8 mouse cellular contexts compared by ENCODE assay signal in genomic region chr12:55446746-55447395, GRCm38 (mm10). TPM values are rescaled to one million over a fixed set of nuclear protein-coding genes. Genes with fewer than 3 reads are reported as not detected.
DNase-seq lines count a peak whose midpoint lies in the region; ATAC-seq and TF ChIP-seq lines count a peak whose summit lies in the region.

No protein-coding gene starts in this region.

- no peaks in the 10 kb centered on the region for H3K36me3 ChIP-seq in forebrain, embryonic 15.5 days
- no peaks in the 10 kb centered on the region for H3K36me3 ChIP-seq in liver, embryonic 16.5 days (ENCODE audit: control insufficient read depth, insufficient read depth)
- no peaks in the 10 kb centered on the region for H3K36me3 ChIP-seq in neural tube, embryonic 12.5 days
- no peaks in the 10 kb centered on the region for H3K36me3 ChIP-seq in stomach, postnatal 0 days (ENCODE audit: control insufficient read depth, insufficient read depth, low read length)

- no peak for TF ChIP-seq CTCF in stomach, postnatal 0 days (IDR thresholded peaks at IDR 0.05; ENCODE audit: low read depth)

- 0 out of 2 replicates have a peak overlapping the region, but pooled peaks have one; percentile 17 for H3K9ac ChIP-seq in forebrain, embryonic 15.5 days (replicated peaks)
- no peak overlapping the region for H3K9ac ChIP-seq in liver, embryonic 16.5 days (ENCODE audit: low read depth, low read length)
- H3K9ac ChIP-seq in neural tube, embryonic 12.5 days = no peak overlapping the region
- 0 out of 2 replicates have a peak overlapping the region, but pooled peaks have one; percentile 28 for H3K9ac ChIP-seq in stomach, postnatal 0 days (ENCODE audit: low read length)

- no peak overlapping the region for H3K4me3 ChIP-seq in forebrain, embryonic 15.5 days
- H3K4me3 ChIP-seq in liver, embryonic 16.5 days (ENCODE audit: low read depth, low read length) = no peak overlapping the region
- no peak overlapping the region for H3K4me3 ChIP-seq in neural tube, embryonic 12.5 days
- H3K4me3 ChIP-seq in stomach, postnatal 0 days (ENCODE audit: low read depth, low read length) = no peak overlapping the region

- DNase-seq in CD4-positive helper T cell, adult 2 months (ENCODE audit: low read depth, low spot score) = peak; percentile 82
- DNase-seq in heart, postnatal 14 days = peak; percentile 77 to 83
- peak; percentile 89 for DNase-seq in layer of hippocampus, adult 11-12 months (ENCODE audit: low spot score)
- DNase-seq in stomach, postnatal 0 days (ENCODE audit: low spot score) = peak; percentile 56

- peak overlapping the region; percentile 16; the same call in 1 of the 2 replicates for H3K4me2 ChIP-seq in forebrain, embryonic 15.5 days (replicated peaks)
- H3K4me2 ChIP-seq in liver, embryonic 16.5 days (ENCODE audit: low read depth, low read length) = 0 out of 2 replicates have a peak overlapping the region, but pooled peaks have one; percentile 11
- no peak overlapping the region for H3K4me2 ChIP-seq in neural tube, embryonic 12.5 days (replicated peaks)
- H3K4me2 ChIP-seq in stomach, postnatal 0 days (replicated peaks; ENCODE audit: low read depth) = no peak overlapping the region

- no peak for TF ChIP-seq EP300 in stomach, postnatal 0 days (optimal IDR thresholded peaks at IDR 0.05)

- H3K27ac ChIP-seq in forebrain, embryonic 15.5 days (replicated peaks) = peak overlapping the region; percentile 86
- peak overlapping the region; percentile 62 for H3K27ac ChIP-seq in liver, embryonic 16.5 days (ENCODE audit: low read length)
- H3K27ac ChIP-seq in neural tube, embryonic 12.5 days = 0 out of 2 replicates have a peak overlapping the region, but pooled peaks have one; percentile 18
- peak overlapping the region; percentile 82 for H3K27ac ChIP-seq in stomach, postnatal 0 days (replicated peaks)

- H3K9me3 ChIP-seq in forebrain, embryonic 15.5 days = no peaks in the 10 kb centered on the region
- H3K9me3 ChIP-seq in liver, embryonic 16.5 days (replicated peaks; ENCODE audit: control insufficient read depth, low read length) = no peaks in the 10 kb centered on the region
- H3K9me3 ChIP-seq in neural tube, embryonic 12.5 days = no peaks in the 10 kb centered on the region
- H3K9me3 ChIP-seq in stomach, postnatal 0 days (ENCODE audit: control insufficient read depth, low read length) = no peaks in the 10 kb centered on the region

- WGBS in forebrain, embryonic 15.5 days = 16% methylated on average over 13 of the region's 13 CpGs
- 25% methylated on average over 13 of the region's 13 CpGs for WGBS in liver, embryonic 16.5 days (ENCODE audit: insufficient replicate concordance)
- 35% methylated on average over 13 of the region's 13 CpGs for WGBS in neural tube, embryonic 12.5 days
- 23% methylated on average over 13 of the region's 13 CpGs for WGBS in stomach, postnatal 0 days

- ATAC-seq in cerebellum, adult (ENCODE audit: insufficient number of reproducible peaks, low FRiP score, low TSS enrichment) = peak; percentile 96
- peak; percentile 94 for ATAC-seq in forebrain, embryonic 15.5 days (replicated peaks)
- ATAC-seq in liver, embryonic 16.5 days (ENCODE audit: low read depth) = peak; percentile 53
- ATAC-seq in neural tube, embryonic 12.5 days (ENCODE audit: low FRiP score, low read depth) = peak; percentile 88
- peak; percentile 75 for ATAC-seq in stomach, postnatal 0 days (ENCODE audit: low FRiP score, low TSS enrichment)

- no peaks in the 10 kb centered on the region for H3K27me3 ChIP-seq in forebrain, embryonic 15.5 days
- no peaks in the 10 kb centered on the region for H3K27me3 ChIP-seq in liver, embryonic 16.5 days (ENCODE audit: control insufficient read depth, insufficient read depth, low read depth, low read length)
- H3K27me3 ChIP-seq in neural tube, embryonic 12.5 days (replicated peaks) = no peaks in the 10 kb centered on the region
- H3K27me3 ChIP-seq in stomach, postnatal 0 days (ENCODE audit: control insufficient read depth, insufficient read depth, low read length) = no peaks in the 10 kb centered on the region

- intact Hi-C loops in heart, postnatal 14 days (cut with DNase I) = loop anchor here (1.0 kb wide), 1 partner anchor 45 kb away; the partner anchor contains the start of gene Nfkbia

- H3K4me1 ChIP-seq in forebrain, embryonic 15.5 days = peaks cover 25% of the 10 kb centered on the region
- peaks cover 5% of the 10 kb centered on the region for H3K4me1 ChIP-seq in liver, embryonic 16.5 days (ENCODE audit: control insufficient read depth, low read depth, low read length)
- peaks cover 16% of the 10 kb centered on the region for H3K4me1 ChIP-seq in neural tube, embryonic 12.5 days
- peaks cover 17% of the 10 kb centered on the region; the same call in 1 of the 2 replicates for H3K4me1 ChIP-seq in stomach, postnatal 0 days (replicated peaks; ENCODE audit: control insufficient read depth, insufficient read depth)

RNA-seq across cellular contexts. Expression of gene Nfkbia, which starts 45.6 kb away (rescaled TPM):
- polyA plus RNA-seq in forebrain, embryonic 15.5 days (2015; fragmentation: Nextera tagmentation; extraction: Ambion mirVana) = 56.2 and 59.4 TPM in 2 replicates
- total RNA-seq in heart, postnatal 14 days (2021) = 10 to 100 TPM; 69.4 to 81.5 TPM
- polyA plus RNA-seq in liver, embryonic 16.5 days (2015; fragmentation: Nextera tagmentation; extraction: Ambion mirVana) = 19.8 and 24.5 TPM in 2 replicates
- 40.1 and 44.9 TPM in 2 replicates for polyA plus RNA-seq in neural tube, embryonic 12.5 days (2016; fragmentation: Nextera tagmentation; extraction: Ambion mirVana)
- polyA plus RNA-seq in stomach, postnatal 0 days (2015; fragmentation: Nextera tagmentation; extraction: Ambion mirVana) = 110 and 119 TPM in 2 replicates

Comparison
In these comparisons a context has a peak if more than half of its experiments do, and no peak if none do; other contexts are left out.
1. H3K27ac ChIP-seq: peak in every context shown above with its lines; median percentile 86 in forebrain, embryonic 15.5 days; 82 in stomach, postnatal 0 days; 62 in liver, embryonic 16.5 days; 18 in neural tube, embryonic 12.5 days.
2. H3K4me2 ChIP-seq: peak in forebrain, embryonic 15.5 days (single experiment) and liver, embryonic 16.5 days (single experiment); none in neural tube, embryonic 12.5 days (single experiment) and stomach, postnatal 0 days (single experiment).
3. H3K9ac ChIP-seq: peak in forebrain, embryonic 15.5 days (single experiment) and stomach, postnatal 0 days (single experiment); none in liver, embryonic 16.5 days (single experiment) and neural tube, embryonic 12.5 days (single experiment).
4. Peak in every context shown above with its lines, with median percentiles within 50 percentile points of each other: DNase-seq and ATAC-seq.